Mouse (Mus musculus) stomach, postnatal 0 days (tissue): ENCODE results near the gene Spen. TPM values are rescaled to one million over a fixed set of nuclear protein-coding genes. Genes with fewer than 3 reads are reported as not detected.

Source experiments
- ATAC-seq: fragments of 200-750 bp; cut with Nextera tagmentation; 2 replicates; pipeline ENCODE4 v1.8.0; 2017; ENCODE audit not compliant: low FRiP score, low TSS enrichment
- DNase-seq: peaks from one replicate; pipeline ENCODE4 v3.0.0-alpha.2; 2016; ENCODE audit warnings: low spot score
- H3K27ac ChIP-seq: fragments of 300-500 bp; sonication (generic); replicated peaks from 2 replicates; pipeline ENCODE4 v1.5.1; 2014; ENCODE audit warnings: mild to moderate bottlenecking, control low read depth
- H3K27me3 ChIP-seq: fragments of 300-500 bp; sonication (generic); 2 replicates; pipeline ENCODE4 v1.6.1; 2014; ENCODE audit warnings: low read length; ENCODE audit not compliant: control insufficient read depth, insufficient read depth
- H3K36me3 ChIP-seq: fragments of 300-500 bp; sonication (generic); 2 replicates; pipeline ENCODE4 v1.6.1; 2014; ENCODE audit warnings: low read length, mixed read lengths; ENCODE audit not compliant: control insufficient read depth, insufficient read depth
- H3K4me1 ChIP-seq: fragments of 300-500 bp; sonication (generic); replicated peaks from 2 replicates; pipeline ENCODE4 v1.6.1; 2014; ENCODE audit warnings: antibody characterized with exemption; ENCODE audit not compliant: control insufficient read depth, insufficient read depth
- H3K4me2 ChIP-seq: fragments of 300-500 bp; sonication (generic); replicated peaks from 2 replicates; pipeline ENCODE4 v1.6.1; 2014; ENCODE audit warnings: low read depth, mild to moderate bottlenecking, control low read depth, moderate library complexity
- H3K4me3 ChIP-seq: fragments of 300-500 bp; sonication (generic); 2 replicates; pipeline ENCODE4 v1.5.1; 2014; ENCODE audit warnings: low read depth, low read length, control low read depth
- H3K9ac ChIP-seq: fragments of 300-500 bp; sonication (generic); 2 replicates; pipeline ENCODE4 v1.6.1; 2014; ENCODE audit warnings: mild to moderate bottlenecking, low read length, control low read depth, mixed read lengths
- H3K9me3 ChIP-seq: fragments of 300-500 bp; sonication (generic); 2 replicates; pipeline ENCODE4 v1.6.1; 2016; ENCODE audit warnings: low read length; ENCODE audit not compliant: control insufficient read depth
- CTCF ChIP-seq: IDR thresholded peaks from 2 replicates; pipeline ENCODE4 v1.5.1; 2016; ENCODE audit warnings: antibody characterized with exemption, low read depth, mild to moderate bottlenecking, moderate library complexity
- EP300 ChIP-seq: optimal IDR thresholded peaks from 2 replicates; pipeline ENCODE3; 2016; ENCODE audit warnings: antibody characterized with exemption
- WGBS: fragments of 180-500 bp; shearing (Covaris S2); extraction: QIAGEN DNeasy Blood & Tissue Kit; methylation state at CpG from one replicate; pipeline ENCODE4 v1.1.7; 2014; 5-methylcytosine and 5-hydroxymethylcytosine counted together
- polyA plus RNA-seq: library from polyadenylated mRNA; unstranded; fragments of >200 nt; fragmentation: Nextera tagmentation; extraction: Ambion mirVana; gene quantifications from 2 replicates; pipeline ENCODE4 v1.2.1, GENCODE M21; 2015

Spen gene
- polyA plus RNA-seq, 1 experiment from 2014 or later, result 2.9 TPM

- TF ChIP-seq CTCF (peak; percentile 26), EP300 (no peak)
- WGBS, result 35% methylated on average over 13 of the region's 14 CpGs
- ATAC-seq, result peak; percentile 39
- H3K4me1 ChIP-seq, result peaks cover 4% of the 10 kb centered on the region; the same call in 1 of the 2 replicates
- peak overlapping the region; percentile 27 for H3K4me3 ChIP-seq
- peak overlapping the region; percentile 69 for H3K9ac ChIP-seq
- H3K9me3 ChIP-seq, result no peaks in the 10 kb centered on the region
- peak overlapping the region; percentile 55 for H3K4me2 ChIP-seq
- DNase-seq, result peak; percentile 52
- peak overlapping the region; percentile 74 for H3K27ac ChIP-seq
- H3K36me3 ChIP-seq, result no peaks in the 10 kb centered on the region
- H3K27me3 ChIP-seq, result no peaks in the 10 kb centered on the region
Measured at GRCm38 (mm10) chr4:141421423-141421822, 117.0 kb downstream of the Spen start.

GRCm38 (mm10) chr4:141420886-141421285 lies 117.5 kb downstream of the Spen start:
- TF ChIP-seq CTCF, result no peak
- TF ChIP-seq EP300, result no peak
- Histone ChIP-seq H3K4me2 (no peak overlapping the region), H3K36me3 (no peaks in the 10 kb centered on the region), H3K4me3 (no peak overlapping the region), H3K27me3 (no peaks in the 10 kb centered on the region), H3K9ac (peak overlapping the region; percentile 69; the same call in 1 of the 2 replicates), H3K4me1 (peaks cover 4% of the 10 kb centered on the region; the same call in 1 of the 2 replicates), H3K9me3 (no peaks in the 10 kb centered on the region), H3K27ac (peak overlapping the region; percentile 74)
- WGBS, result 53% methylated on average over 9 of the region's 9 CpGs
- ATAC-seq (no peak), DNase-seq (no peak)

GRCm38 (mm10) chr4:141420192-141420829 lies 118.1 kb downstream of the Spen start, which contains the start of gene Hspb7:
TSS of gene Hspb7 (plus strand) at chr4:141420779.
- DNase-seq, result no peak
- H3K4me3 ChIP-seq, result peak within 1 kb of the TSS; percentile 27
- WGBS, result 51% methylated on average over 9 of the region's 9 CpGs

GRCm38 (mm10) chr4:141419398-141420191 lies 118.8 kb downstream of the Spen start:
- ATAC-seq, result no peak
- Histone ChIP-seq H3K36me3 (no peaks in the 10 kb centered on the region), H3K9me3 (no peaks in the 10 kb centered on the region), H3K4me2 (no peak overlapping the region), H3K9ac (no peak overlapping the region), H3K27ac (no peak overlapping the region), H3K4me1 (0 out of 2 replicates have a peak, but pooled peaks cover 4% of the 10 kb centered on the region), H3K4me3 (no peak overlapping the region), H3K27me3 (no peaks in the 10 kb centered on the region)
- 65% methylated on average over 27 of the region's 27 CpGs for WGBS
- TF ChIP-seq EP300 (no peak), CTCF (no peak)
- no peak for DNase-seq

More at GRCm38 (mm10) chr4:141420192-141420829, 118.1 kb downstream of the Spen start, which contains the start of gene Hspb7:
- TF ChIP-seq EP300 (no peak), CTCF (no peak)
- H3K4me2 ChIP-seq, result peak within 1 kb of the TSS; percentile 55
- no peaks in the 10 kb centered on the region for H3K9me3 ChIP-seq
- no peaks in the 10 kb centered on the region for H3K36me3 ChIP-seq
- H3K27ac ChIP-seq, result peak within 1 kb of the TSS; percentile 74
- no peaks in the 10 kb centered on the region for H3K27me3 ChIP-seq
- ATAC-seq, result no peak
- 0 out of 2 replicates have a peak, but pooled peaks cover 4% of the 10 kb centered on the region for H3K4me1 ChIP-seq
- peak within 1 kb of the TSS; percentile 69 for H3K9ac ChIP-seq

Other genes starting within 250 kb of the Spen start
- 3.9 and 4.9 TPM in 2 replicates for gene Epha2, start 237.4 kb downstream of the Spen start, polyA plus RNA-seq
- 3.4 and 3.6 TPM in 2 replicates for gene Fam131c, start 170.4 kb downstream of the Spen start, polyA plus RNA-seq
- 0.08 TPM in 1 of 2 replicates, not detected in the other for gene Clcnka, start 139.9 kb downstream of the Spen start, polyA plus RNA-seq
- gene Clcnkb, start 122.6 kb downstream of the Spen start, polyA plus RNA-seq, result not detected in 2 replicates
- gene Hspb7, start 117.8 kb downstream of the Spen start, polyA plus RNA-seq, result 2.3 and 3.5 TPM in 2 replicates
- not detected in 2 replicates for gene Srarp, start 102.5 kb downstream of the Spen start, polyA plus RNA-seq
- 13.3 and 16.8 TPM in 2 replicates for gene Zbtb17, start 93.9 kb downstream of the Spen start, polyA plus RNA-seq
- 45.1 and 49.2 TPM in 2 replicates for gene Fblim1, start 67.5 kb upstream of the Spen start, polyA plus RNA-seq
- gene Tmem82, start 80.0 kb upstream of the Spen start, polyA plus RNA-seq, result 2.2 and 2.3 TPM in 2 replicates
- gene Slc25a34, start 85.2 kb upstream of the Spen start, polyA plus RNA-seq, result 1.6 and 1.8 TPM in 2 replicates
- gene Plekhm2, start 126.3 kb upstream of the Spen start, polyA plus RNA-seq, result 3.5 and 4.3 TPM in 2 replicates
- not detected in 2 replicates for gene Rsc1a1, start 147.0 kb upstream of the Spen start, polyA plus RNA-seq
- gene Ddi2, start 184.8 kb upstream of the Spen start, polyA plus RNA-seq, result 14.4 TPM in 2 replicates
- 0.13 and 0.34 TPM in 2 replicates for gene Agmat, start 208.1 kb upstream of the Spen start, polyA plus RNA-seq